Mouse (Mus musculus) testis, adult 2 months (tissue): ENCODE data around the gene Syde2.

ENCODE experiments used
- CTCF ChIP-seq: fragments of 200-500 bp; IDR thresholded peaks from 2 replicates; pipeline ENCODE4 v1.5.1; 2012; ENCODE audit warnings: low read depth, mild to moderate bottlenecking, inconsistent platforms, low read length, moderate library complexity; ENCODE audit not compliant: control insufficient read depth, insufficient read depth, insufficient replicate concordance
- POLR2A ChIP-seq: fragments of 200-500 bp; IDR thresholded peaks from 2 replicates; pipeline ENCODE4 v1.6.1; 2012; ENCODE audit warnings: low read depth, mild to moderate bottlenecking, inconsistent platforms, low read length, moderate library complexity; ENCODE audit not compliant: control insufficient read depth

DNA sequence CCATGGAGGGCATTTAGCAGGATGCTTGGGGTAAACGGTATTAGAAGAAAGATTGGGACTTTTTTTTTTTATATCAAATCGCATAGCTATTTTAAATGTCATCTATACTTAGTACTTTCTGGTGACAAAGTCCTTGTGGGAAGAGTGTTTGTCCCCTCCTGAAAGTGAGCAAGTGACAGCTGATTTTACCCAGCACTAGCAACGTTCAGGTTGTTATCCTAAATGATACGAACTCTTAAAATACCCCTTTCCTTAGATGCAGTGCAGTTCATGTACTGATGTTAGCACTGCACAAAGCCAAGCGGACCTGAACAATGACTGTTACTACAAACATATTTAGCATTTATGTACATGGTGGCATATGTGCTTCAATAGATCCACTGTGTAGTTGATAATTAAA lies 20.9 kb upstream of the Syde2 start:
- TF ChIP-seq CTCF (no peak), POLR2A (no peak)
